Mouse (Mus musculus) heart, adult 18-20 months (tissue): ENCODE results near the gene Vmn1r54. TPM values are rescaled to one million over a fixed set of nuclear protein-coding genes. Genes with fewer than 3 reads are reported as not detected.
A peak's percentile ranks its signal among the peaks of the same experiment; 100 is the strongest.
"Not testable (repeated sequence)": the region's sequence is repeated elsewhere in the genome, so short reads cannot be mapped to it uniquely, and the experiment has no call there.

ENCODE experiments used
- DNase-seq, 2 experiments: peaks; one replicate each; pipeline ENCODE4 v3.0.0; 2021 to 2022; ENCODE audit warnings: mixed read lengths in 1 of 2
- long read RNA-seq, 2 experiments: library from polyadenylated mRNA; stranded (forward); transcript quantifications; one replicate each; pipeline ENCODE4 v2.0.0; 2021
- total RNA-seq, 2 experiments: library from RNA; stranded (reverse); gene quantifications; 2 replicates each; pipeline ENCODE4 v1.2.3; 2021

Gene Vmn1r54
- total RNA-seq, result not detected
- long read RNA-seq, experiment 1, result 0 reads
- long read RNA-seq, experiment 2, result 0 reads

GRCm38 (mm10) chr6:90246000-90246399 lies at the start of gene Vmn1r54:
TSS of gene Vmn1r54 (plus strand) at chr6:90246300.
- no peak for DNase-seq

- not testable (repeated sequence) for DNase-seq
Observed at GRCm38 (mm10) chr6:90202493-90202892, 43.6 kb upstream of the Vmn1r54 start, which contains the start of gene V1ra8. TSS of gene V1ra8 (plus strand) at chr6:90202793.

DNA sequence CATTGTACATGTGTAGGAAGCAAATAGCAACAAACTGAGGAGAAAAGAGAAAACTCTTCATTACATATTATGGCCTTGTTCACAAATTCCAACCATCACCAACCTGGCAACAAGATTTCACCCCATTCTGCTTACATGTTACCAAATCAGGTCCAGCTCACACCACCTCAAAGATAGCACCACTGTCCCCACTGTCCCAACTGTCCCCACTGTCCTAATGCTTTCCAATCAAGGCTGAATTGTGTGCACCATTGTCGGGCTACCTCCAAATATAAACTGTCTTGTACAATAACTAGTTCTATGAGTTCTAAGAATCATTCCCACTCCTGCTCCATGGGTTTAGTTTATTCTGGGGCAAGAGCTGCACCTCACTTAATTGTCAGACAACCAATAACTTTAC lies 21.8 kb upstream of the Vmn1r54 start, which contains the start of gene Vmn1r53:
TSS of gene Vmn1r53 (minus strand) at position 101 of the 400 bp plus-strand sequence.
- DNase-seq, result no peak

DNA sequence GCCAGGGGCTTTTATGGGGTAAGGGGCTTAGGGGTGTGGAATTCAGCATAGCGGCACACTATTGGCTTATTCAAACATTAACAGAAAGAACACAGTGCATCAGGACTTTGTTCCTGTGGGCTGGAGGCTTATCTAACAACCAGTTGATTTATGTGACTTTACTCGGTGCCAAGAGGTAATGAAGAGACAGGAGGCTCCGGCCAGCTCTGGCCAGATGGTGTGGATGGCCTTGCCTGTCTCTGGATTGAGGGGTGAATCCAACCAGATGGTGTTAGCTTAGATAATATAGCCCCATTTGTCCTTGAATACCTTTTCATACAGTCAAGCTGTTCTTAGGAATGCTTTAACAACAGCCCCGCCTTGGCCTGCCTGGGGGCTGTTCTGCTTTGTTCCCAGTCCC lies 14.0 kb upstream of the Vmn1r54 start:
- DNase-seq, result not testable (repeated sequence)

GRCm38 (mm10) chr6:90232681-90233080 lies 13.4 kb upstream of the Vmn1r54 start:
- no peak for DNase-seq

DNA sequence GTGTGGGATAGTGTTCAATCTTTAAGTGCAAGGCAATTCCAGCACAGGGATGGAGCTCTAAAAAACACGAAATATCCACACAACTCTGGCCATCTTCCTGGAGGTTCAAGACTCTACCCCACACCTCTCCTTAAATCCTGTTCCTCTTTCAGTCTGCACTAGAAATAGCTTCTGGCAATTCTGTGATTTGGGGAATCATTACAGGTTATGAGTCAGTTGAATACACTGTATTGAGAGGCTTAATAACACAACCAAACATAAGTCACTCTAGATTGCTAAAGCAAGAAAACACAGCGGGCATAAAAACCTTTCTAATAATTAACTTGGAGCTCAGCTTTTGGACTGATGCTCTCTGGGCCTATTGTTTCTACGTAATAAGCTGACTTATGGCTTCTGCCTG lies 2.1 kb upstream of the Vmn1r54 start:
- no peak for DNase-seq

- peak in 1 of 2 experiments; percentile 7 for DNase-seq
Observed at GRCm38 (mm10) chr6:90288265-90288664, 42.2 kb downstream of the Vmn1r54 start.

GRCm38 (mm10) chr6:90300919-90301318 lies 54.8 kb downstream of the Vmn1r54 start, which contains the start of gene BC048671:
TSS of gene BC048671 (plus strand) at chr6:90301219.
- no peak for DNase-seq

- DNase-seq, result no peak
Observed at GRCm38 (mm10) chr6:90306315-90306975, 60.3 kb downstream of the Vmn1r54 start.

DNA sequence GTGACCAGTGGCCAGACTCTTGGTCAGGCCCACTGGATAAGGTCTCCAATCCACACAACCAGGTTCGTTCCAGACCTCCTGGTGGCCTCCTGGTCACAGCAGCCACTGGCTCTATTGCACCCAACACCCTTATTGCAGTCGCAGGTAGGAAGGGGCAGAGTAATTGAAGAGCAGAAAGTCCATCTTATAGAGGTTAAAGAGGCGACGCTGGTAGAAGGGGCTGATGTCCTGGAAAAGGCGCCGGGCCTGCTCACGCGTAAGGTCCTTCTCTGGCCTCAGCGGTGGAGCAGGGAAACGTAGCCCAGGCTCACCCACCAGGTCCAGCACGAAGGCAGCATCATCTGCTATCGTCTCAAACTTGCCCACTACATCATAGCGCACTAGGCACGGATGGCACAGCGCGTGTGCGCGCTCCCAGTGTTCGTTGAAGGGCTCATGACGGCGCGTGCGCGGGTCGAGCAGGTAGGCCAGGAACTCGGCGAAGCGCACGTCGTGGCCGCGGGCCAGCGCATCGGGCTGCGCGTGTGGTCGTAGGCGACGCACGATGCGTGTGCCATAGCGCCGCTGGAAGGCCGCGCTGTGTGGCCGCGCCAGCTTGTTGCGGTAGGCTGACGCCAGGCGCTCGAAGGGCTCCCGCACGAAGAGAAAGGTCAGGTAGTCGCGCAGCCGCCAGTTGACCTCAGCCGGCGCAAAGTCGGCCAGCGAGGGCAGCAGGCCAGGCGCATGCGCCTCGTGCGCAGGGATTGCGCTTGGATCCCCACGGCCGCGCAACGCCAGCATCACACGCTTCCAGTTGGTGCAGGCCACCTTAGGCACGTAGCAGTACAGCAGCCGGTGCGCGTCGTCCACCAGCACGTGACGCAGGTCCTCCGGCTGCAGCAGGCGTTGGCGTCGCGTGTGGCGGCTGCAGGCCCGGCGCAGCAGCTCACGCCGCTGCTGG lies 63.0 kb downstream of the Vmn1r54 start:
- DNase-seq, result no peak

DNA sequence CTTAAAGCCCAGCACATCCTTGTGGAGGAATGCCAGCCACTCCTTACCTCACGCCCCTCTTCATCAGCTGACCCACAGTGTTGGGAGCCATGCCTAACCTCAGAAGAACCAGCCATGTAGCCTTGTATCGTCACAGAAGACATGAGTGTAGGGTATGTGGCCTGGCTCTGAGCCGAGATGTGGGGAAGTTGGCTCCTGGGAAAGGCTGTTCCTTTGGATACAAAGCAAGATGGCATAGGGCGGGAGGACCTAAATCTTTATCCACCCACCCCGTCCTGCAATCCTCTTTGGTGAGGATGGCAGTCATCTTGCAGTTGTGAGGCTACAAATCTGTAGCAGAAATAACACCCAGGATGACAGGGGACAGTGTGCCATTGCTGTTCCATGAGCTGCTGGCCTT lies 69.9 kb downstream of the Vmn1r54 start:
- DNase-seq, result no peak

GRCm38 (mm10) chr6:90317510-90318258 lies 71.6 kb downstream of the Vmn1r54 start:
- DNase-seq, result peak in 1 of 2 experiments; percentile 18

DNA sequence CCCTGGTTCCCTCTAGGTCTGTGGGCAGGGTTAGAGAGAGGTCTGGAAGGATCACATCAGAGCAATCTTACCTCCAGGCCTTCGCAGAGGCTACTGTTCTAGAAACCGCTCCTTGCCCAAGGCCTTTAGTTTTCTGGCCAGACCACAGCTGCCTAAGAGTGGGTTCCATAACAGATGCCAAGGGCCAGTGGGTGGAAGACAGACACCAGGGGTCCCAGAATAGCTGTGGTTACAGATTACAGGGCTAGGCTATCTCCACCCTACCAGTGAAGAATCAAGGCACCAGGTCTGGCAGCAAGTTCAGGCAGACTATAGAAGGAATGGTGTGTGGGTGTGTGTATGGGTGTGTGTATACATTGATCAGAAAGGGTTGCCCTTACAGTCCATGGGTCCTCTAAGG lies 72.9 kb downstream of the Vmn1r54 start:
- DNase-seq, result no peak

DNA sequence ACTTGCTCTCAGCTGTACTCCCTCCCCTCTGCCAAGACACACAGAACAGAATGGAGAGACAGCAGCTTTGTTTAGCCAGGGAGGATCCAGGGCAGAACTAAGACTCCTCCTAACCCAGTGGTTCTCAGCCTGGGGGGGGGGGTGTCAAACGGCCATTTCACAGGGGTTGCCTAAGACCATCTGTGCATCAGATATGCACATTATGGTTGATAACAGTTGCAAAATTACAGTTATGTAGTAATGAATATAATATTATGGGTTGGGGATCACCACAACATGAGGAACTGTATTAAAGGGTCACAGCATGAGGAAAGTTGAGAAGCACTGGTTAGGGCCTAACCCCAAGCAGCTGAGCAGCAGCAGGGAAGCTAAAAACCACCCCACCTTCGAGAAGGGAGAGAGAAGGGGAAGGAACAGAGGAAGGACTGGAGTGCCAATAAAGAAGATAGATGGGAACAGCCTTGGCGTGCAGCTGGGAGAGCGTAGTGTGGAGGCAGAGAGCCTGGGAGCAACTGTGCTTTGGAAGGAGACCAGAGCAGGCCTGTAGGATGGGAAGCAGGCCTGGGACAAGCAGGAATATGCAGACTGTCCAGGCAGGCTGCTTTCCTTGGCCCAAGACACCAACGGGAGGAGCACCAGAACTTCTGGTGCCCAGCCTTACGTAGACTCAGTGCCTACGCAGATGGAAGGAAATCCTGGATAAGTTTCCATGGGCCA lies 73.5 kb downstream of the Vmn1r54 start:
- peak; percentile 41 to 70 for DNase-seq

DNA sequence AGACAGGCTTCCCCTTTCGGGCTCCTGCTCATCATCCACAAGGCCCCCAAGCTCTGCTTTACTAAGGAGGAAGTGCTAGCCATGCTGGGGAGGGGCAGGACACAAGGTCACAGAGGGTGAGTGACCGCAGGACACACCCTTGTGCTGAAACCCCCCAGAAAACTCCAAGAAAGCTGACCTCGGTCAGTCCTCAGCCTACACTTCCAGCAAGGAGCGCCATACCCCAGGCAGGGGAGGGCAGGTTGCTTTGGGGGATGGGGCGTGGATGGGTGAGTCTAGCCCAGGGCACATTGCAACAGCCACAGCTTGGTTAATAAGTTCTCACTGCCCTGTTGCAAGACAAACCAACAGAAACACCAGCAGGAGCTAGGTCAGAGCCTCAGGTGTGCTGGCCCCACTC lies 74.3 kb downstream of the Vmn1r54 start:
- no peak for DNase-seq

Other genes starting within 250 kb of the Vmn1r54 start
- not detected for gene Vmn1r47, start 230.2 kb upstream of the Vmn1r54 start, total RNA-seq
- gene Vmn1r48, start 209.5 kb upstream of the Vmn1r54 start, total RNA-seq, result not detected
- not detected for gene Vmn1r49, start 167.8 kb upstream of the Vmn1r54 start, total RNA-seq
- not detected for gene Vmn1r50, start 144.9 kb upstream of the Vmn1r54 start, total RNA-seq
- gene Vmn1r51, start 123.7 kb upstream of the Vmn1r54 start, total RNA-seq, result not detected
- not detected for gene Vmn1r52, start 71.5 kb upstream of the Vmn1r54 start, total RNA-seq
- not detected for gene V1ra8, start 43.5 kb upstream of the Vmn1r54 start, total RNA-seq
- gene Vmn1r53, start 21.9 kb upstream of the Vmn1r54 start, total RNA-seq, result not detected
- not detected for gene BC048671, start 54.9 kb downstream of the Vmn1r54 start, total RNA-seq
- not detected for gene Chst13, start 78.9 kb downstream of the Vmn1r54 start, total RNA-seq
- not detected for gene Uroc1, start 87.0 kb downstream of the Vmn1r54 start, total RNA-seq
- gene Zxdc, start 123.2 kb downstream of the Vmn1r54 start, total RNA-seq, result 10 to 100 TPM; 14.0 to 14.3 TPM
- gene Cfap100, start 182.5 kb downstream of the Vmn1r54 start, total RNA-seq, result under 1 TPM; 0.15 to 0.28 TPM
- gene Klf15, start 216.3 kb downstream of the Vmn1r54 start, total RNA-seq, result 10 to 100 TPM; 70.9 to 89.8 TPM
- gene Aldh1l1, start 240.1 kb downstream of the Vmn1r54 start, total RNA-seq, result 1 to 10 TPM; 1.7 to 4.9 TPM